Mouse (Mus musculus) ES-E14 (cell line): Measurements from ENCODE around the gene Ncbp1. TPM values are rescaled to one million over a fixed set of nuclear protein-coding genes. Genes with fewer than 3 reads are reported as not detected.

ENCODE experiments used
- DNase-seq: peaks from one replicate; pipeline ENCODE4 v3.0.0-alpha.2; 2013; ENCODE audit warnings: low read depth, low spot score
- H3K27ac ChIP-seq: 2 replicates; pipeline ENCODE4 v1.5.1; 2012; ENCODE audit warnings: low read depth, mild to moderate bottlenecking, low read length, moderate library complexity, mixed read lengths; ENCODE audit not compliant: poor library complexity, insufficient read depth, severe bottlenecking
- H3K36me3 ChIP-seq: 2 replicates; pipeline ENCODE4 v1.6.1; 2012; ENCODE audit warnings: mild to moderate bottlenecking, low read length, moderate library complexity, mixed read lengths; ENCODE audit not compliant: control insufficient read depth, poor library complexity, insufficient read depth, severe bottlenecking
- H3K4me1 ChIP-seq, 2 experiments: fragments of 150-350 bp in 1 of 2; sonication (generic) in 1 of 2; 2 replicates each; pipeline ENCODE4 v1.6.1; 2012; ENCODE audit warnings: low read length in 2 of 2, mild to moderate bottlenecking in 1 of 2, mixed read lengths in 1 of 2; ENCODE audit not compliant: control insufficient read depth in 2 of 2, insufficient read depth in 2 of 2, poor library complexity in 1 of 2
- H3K4me3 ChIP-seq, 2 experiments: fragments of 150-350 bp in 1 of 2; sonication (generic) in 1 of 2; 2 replicates each; pipeline ENCODE4 v1.5.1; 2012; ENCODE audit warnings: low read length in 2 of 2, low read depth in 1 of 2, mild to moderate bottlenecking in 1 of 2, mixed read lengths in 1 of 2; ENCODE audit not compliant: insufficient read depth in 1 of 2, poor library complexity in 1 of 2, severe bottlenecking in 1 of 2
- H3K9ac ChIP-seq: 2 replicates; pipeline ENCODE4 v1.6.1; 2012; ENCODE audit warnings: low read depth, mild to moderate bottlenecking, low read length, mixed read lengths; ENCODE audit not compliant: poor library complexity, insufficient read depth, severe bottlenecking
- H3K9me3 ChIP-seq: fragments of 150-350 bp; sonication (generic); 2 replicates; pipeline ENCODE4 v1.6.1; 2012; ENCODE audit warnings: low read depth, mild to moderate bottlenecking, low read length; ENCODE audit not compliant: control insufficient read depth, insufficient read depth
- CHD2 ChIP-seq: IDR thresholded peaks from 2 replicates; pipeline ENCODE4 v1.6.1; 2014; ENCODE audit warnings: mild to moderate bottlenecking, low read depth, low read length, inconsistent platforms
- HCFC1 ChIP-seq: IDR thresholded peaks from 2 replicates; pipeline ENCODE4 v1.6.1; 2012; ENCODE audit warnings: low read length, inconsistent platforms, borderline replicate concordance; ENCODE audit not compliant: insufficient read depth
- MAFK ChIP-seq: IDR thresholded peaks from 2 replicates; pipeline ENCODE4 v1.6.1; 2014; ENCODE audit warnings: mild to moderate bottlenecking, low read depth, low read length, inconsistent platforms; ENCODE audit not compliant: insufficient read depth
- ZC3H11A ChIP-seq: IDR thresholded peaks from 2 replicates; pipeline ENCODE4 v1.6.1; 2012; ENCODE audit warnings: low read depth, mild to moderate bottlenecking, inconsistent platforms, low read length, borderline replicate concordance
- ZNF384 ChIP-seq: IDR thresholded peaks from 2 replicates; pipeline ENCODE4 v1.6.1; 2012; ENCODE audit warnings: low read depth, low read length, inconsistent platforms
- in situ Hi-C, 2 experiments: fragments of 600-800 bp; cut with MboI; formaldehyde crosslinking; loops; one replicate each; pipeline ENCODE4 v1.15.1; 2025; ENCODE audit warnings: low sequenced_read_pairs in 2 of 2, inconsistent platforms in 1 of 2; ENCODE audit not compliant: unreplicated experiment in 2 of 2
- total RNA-seq: library from RNA; depleted of rRNA; stranded (reverse); fragments of 300-350 nt; gene quantifications from 2 replicates; pipeline ENCODE4 v1.2.3, GENCODE M21; 2012; rRNA removed

Gene Ncbp1
- total RNA-seq, 1 experiment: 80.1 TPM

- Histone ChIP-seq H3K4me3 (no peak overlapping the region), H3K4me1 (peaks cover 2 to 6% of the 10 kb centered on the region in 2 experiments; a peak in 2 of 4 replicates), H3K27ac (no peak overlapping the region), H3K9ac (no peak overlapping the region), H3K36me3 (no peaks in the 10 kb centered on the region), H3K9me3 (no peaks in the 10 kb centered on the region)
- in situ Hi-C loops: no loop called here
- TF ChIP-seq ZNF384 (no peak), HCFC1 (no peak), ZC3H11A (no peak), MAFK (no peak), CHD2 (no peak)
- DNase-seq: no peak
These were observed 59.7 kb downstream of the Ncbp1 start for GRCm38 (mm10) chr4:46198064-46198463.

DNA sequence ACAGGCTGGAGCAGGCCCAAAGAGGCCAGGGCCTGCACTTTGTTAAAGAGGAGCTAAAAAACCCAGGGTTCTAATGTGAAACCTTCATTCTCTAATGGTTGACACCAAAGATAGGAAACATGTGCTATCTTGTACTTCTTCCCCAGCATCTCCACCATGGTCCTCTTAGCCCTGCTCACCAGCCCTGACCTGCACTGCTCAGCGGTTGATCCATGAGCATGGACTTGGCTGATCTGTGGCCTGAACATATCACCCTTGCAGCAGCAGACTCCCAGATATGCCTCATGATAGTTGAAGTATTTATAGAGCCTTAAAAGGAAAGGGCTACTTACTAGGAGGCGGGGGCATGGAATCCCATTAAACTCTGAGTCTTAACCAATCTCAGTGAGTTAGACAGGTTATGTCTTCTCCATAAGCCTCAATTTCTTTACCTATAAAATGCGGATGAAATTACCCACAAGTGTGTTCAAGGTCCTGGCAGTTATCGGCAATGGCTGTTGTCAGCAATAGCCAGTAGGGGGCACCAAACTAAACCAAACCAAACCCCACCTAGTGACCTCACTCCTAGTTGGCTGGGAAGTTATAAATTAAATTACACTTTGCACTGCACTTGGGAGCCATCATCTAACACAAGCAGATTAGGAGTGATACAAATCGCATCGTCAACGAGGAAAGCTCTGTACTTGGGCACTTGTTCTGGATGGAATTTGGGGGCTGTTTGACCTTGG, 63.6 kb downstream of the Ncbp1 start:
- TF ChIP-seq MAFK: no peak
- TF ChIP-seq ZC3H11A: peak; percentile 38; the same call in 1 of the 2 replicates
- no peak for TF ChIP-seq HCFC1
- no peaks in the 10 kb centered on the region for H3K36me3 ChIP-seq
- H3K4me1 ChIP-seq: no peaks in the 10 kb centered on the region
- no peaks in the 10 kb centered on the region for H3K9me3 ChIP-seq
- peak; percentile 70 for DNase-seq
- H3K4me3 ChIP-seq: 0 out of 4 replicates have a peak overlapping the region, but pooled peaks of 1 of the 2 experiments have one; percentile 13
- H3K27ac ChIP-seq: no peak overlapping the region
- in situ Hi-C loops: loop anchor here in 1 of 2 experiments (10.0 kb wide), 1 partner anchor 163 kb away; no protein-coding TSS in a partner anchor
- no peak overlapping the region for H3K9ac ChIP-seq

DNA sequence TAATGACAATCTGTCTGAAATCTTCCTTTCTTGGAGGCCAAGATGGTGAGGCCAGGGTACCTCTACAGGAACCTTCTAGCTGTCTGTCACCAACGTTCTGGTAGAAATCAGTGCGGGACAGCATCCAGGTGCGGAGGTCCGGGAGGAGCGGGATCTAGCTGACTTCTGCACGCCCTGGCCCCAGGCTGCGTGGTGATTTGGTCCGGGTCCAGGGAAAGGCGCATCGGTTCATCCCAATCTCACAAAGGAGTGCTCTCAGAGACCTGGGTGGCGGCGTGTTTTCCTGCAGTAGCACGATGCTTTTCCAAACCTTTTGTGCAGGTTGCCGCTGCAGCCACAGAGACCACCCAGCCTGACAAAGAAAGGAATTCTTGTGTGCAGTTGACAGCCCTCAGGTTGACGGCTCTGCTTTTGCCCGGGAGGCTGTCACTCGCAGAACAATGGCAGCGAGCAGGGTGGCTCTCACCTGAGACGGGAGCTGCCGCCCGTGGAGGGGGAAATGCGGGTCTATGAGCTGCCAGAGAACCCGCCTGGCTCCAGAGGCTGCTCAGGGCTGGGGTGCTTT, 64.2 kb downstream of the Ncbp1 start:
- no peaks in the 10 kb centered on the region for H3K36me3 ChIP-seq
- H3K9ac ChIP-seq: 0 out of 2 replicates have a peak overlapping the region, but pooled peaks have one; percentile 4
- in situ Hi-C loops: loop anchor here in 1 of 2 experiments (10.0 kb wide), 1 partner anchor 162 kb away; no protein-coding TSS in a partner anchor
- no peaks in the 10 kb centered on the region for H3K9me3 ChIP-seq
- no peak for TF ChIP-seq ZNF384
- TF ChIP-seq MAFK: no peak
- TF ChIP-seq HCFC1: no peak
- no peak for TF ChIP-seq ZC3H11A
- no peak for TF ChIP-seq CHD2
- H3K4me1 ChIP-seq: no peaks in the 10 kb centered on the region
- peak overlapping the region; percentile 13 to 23; a peak in 1 of 4 replicates for H3K4me3 ChIP-seq
- no peak for DNase-seq
- no peak overlapping the region for H3K27ac ChIP-seq

GRCm38 (mm10) chr4:46221090-46221489, 82.7 kb downstream of the Ncbp1 start:
- Histone ChIP-seq H3K9me3 (no peaks in the 10 kb centered on the region), H3K36me3 (no peaks in the 10 kb centered on the region), H3K9ac (no peak overlapping the region), H3K4me1 (no peaks in the 10 kb centered on the region; a peak in 1 of 4 replicates), H3K4me3 (no peak overlapping the region), H3K27ac (no peak overlapping the region)
- in situ Hi-C loops: no loop called here
- no peak for DNase-seq
- TF ChIP-seq ZNF384 (no peak), MAFK (no peak), ZC3H11A (no peak), HCFC1 (no peak), CHD2 (no peak)

Other genes starting within 250 kb of the Ncbp1 start
- gene Ccdc180, start 248.3 kb upstream of the Ncbp1 start, total RNA-seq: not detected in 2 replicates
- 2.2 and 6.0 TPM in 2 replicates for gene Tdrd7, start 173.3 kb upstream of the Ncbp1 start, total RNA-seq
- 0.53 and 0.54 TPM in 2 replicates for gene Tmod1, start 99.7 kb upstream of the Ncbp1 start, total RNA-seq
- gene Tstd2, start 81 bp downstream of the Ncbp1 start, total RNA-seq: 21.2 and 28.9 TPM in 2 replicates
- 10.5 and 11.7 TPM in 2 replicates for gene Xpa, start 57.7 kb downstream of the Ncbp1 start, total RNA-seq
- gene Foxe1, start 205.0 kb downstream of the Ncbp1 start, total RNA-seq: 0.21 and 0.22 TPM in 2 replicates